Mouse (Mus musculus) urinary bladder, postnatal 25 days (tissue): Measurements from ENCODE around the gene Asphd2.

ENCODE experiments used
- DNase-seq: peaks from one replicate; pipeline ENCODE4 v3.0.0; 2022; ENCODE audit warnings: low spot score

Asphd2 gene

DNA sequence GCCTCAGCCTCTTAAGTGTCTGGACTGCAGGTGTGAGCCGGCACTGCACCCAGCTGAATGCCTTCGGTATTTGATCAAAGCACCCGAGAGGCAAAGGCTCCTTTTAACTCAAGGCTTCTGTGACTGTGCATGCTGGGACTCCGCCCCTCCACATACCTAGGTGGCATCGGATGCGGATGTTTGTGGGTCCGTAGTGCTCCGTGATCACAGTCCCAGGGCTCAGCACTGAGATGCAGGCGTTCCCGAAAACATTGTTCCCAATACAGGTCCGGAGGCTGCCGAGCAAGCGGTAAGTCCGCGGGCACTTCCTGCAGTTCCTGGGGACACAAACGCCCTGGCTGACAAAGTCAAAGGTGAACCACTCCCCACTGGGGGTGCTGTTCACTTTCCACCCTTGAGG, 3.7 kb downstream of the Asphd2 start:
- DNase-seq, result no peak

DNA sequence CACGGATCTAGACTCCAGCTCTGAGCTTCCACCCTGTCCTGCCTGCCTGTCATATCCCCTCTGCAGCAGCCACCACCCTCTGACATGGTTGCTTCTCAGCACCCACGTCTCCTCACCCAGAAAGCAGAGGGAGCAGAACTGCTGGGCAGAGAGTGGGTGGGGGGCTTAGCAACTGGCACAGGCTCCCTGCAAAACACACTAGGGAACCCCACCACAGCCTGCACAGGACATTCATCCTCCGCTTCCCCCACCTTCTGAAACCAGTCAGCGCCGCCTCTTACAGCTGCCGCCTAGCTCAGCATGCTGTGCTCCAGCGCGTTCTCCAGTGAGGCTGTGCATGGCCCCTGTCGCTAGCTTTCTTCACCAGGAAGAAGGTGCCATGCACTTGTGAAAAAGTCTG, 5.3 kb downstream of the Asphd2 start:
- DNase-seq, result no peak

DNA sequence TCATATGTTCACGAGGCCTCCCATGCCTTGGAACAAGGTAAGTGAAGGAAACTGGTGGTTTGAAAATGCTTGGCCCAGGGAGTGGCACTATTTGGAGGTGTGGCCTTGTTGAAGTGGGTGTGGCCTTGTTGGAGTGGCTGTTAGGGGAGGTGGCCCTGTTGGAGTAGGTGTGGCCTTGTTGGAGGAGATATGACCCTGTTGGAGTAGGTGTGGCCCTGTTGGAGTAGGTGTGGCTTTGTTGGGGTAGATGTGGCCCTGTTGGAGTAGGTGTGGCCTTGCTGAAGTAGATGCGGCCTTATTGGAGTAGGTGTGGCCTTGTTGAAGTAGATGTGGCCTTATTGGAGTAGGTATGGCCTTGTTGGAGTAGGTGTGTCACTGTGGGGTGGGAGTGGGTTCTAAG, 8.7 kb downstream of the Asphd2 start:
- DNase-seq, result no peak

DNA sequence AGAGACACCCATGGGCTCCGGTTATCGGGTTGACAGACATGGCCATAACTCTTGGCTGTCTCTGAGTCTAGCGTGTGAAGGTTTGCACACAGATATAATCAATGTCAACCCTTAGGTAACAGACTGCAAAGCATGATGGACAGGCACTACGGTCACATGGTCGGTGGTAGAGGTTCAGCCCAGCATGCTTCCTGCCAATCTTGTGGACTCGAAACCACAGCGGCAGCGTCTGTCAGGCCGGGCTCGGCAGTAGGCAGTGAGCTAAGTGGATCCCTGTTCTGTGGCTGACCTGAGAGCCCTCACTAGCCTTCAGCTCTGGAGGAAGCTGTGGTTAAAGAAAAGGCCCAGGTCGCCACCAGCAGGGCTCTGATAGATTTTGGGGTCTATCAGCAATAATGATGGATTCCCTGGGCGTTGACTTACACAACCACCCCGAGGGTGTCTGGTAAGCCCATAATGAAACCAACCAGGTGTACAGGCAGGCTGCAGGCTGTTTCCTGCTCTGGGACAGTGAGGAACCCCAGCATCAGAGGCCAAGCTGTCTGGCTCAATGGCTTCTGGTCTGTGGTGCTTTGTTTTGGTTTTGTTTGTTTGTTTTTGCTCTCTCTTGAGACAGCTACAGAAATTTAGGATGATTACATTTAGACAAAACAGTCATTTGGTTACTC, 9.7 kb downstream of the Asphd2 start:
- no peak for DNase-seq

DNA sequence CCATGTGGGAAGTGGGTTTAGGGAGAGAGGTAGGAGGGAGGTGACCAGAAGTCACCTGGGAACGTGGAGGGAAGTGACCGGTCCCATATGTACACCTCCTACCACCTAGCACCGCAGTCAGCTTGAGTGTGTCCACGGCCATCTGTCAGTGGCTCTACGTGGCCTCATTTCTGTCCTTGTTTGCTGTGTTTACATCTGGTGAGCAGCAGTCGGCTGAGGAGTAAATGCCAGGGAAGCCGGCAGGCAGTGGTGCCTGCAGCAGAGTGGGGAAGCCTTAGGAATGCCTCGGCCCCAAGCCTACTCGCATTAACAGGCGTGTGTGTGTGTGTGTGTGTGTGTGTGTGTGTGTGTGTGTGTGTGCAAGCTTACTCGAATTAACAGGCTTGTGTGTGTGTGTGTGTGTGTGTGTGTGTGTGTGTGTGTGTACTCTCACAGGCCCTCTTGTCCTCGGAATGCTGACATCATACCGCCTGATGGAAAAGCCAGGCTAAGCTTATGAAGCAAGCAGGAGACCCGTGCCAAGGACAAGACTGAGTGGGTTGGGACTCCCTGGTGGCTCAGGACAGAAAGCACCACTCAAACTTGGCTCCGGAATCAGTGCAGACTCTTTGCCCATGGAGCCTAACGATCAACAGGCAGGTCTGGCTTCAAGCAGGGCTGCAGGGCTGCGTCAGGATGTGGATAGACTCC, 11.9 kb downstream of the Asphd2 start:
- DNase-seq, result no peak

DNA sequence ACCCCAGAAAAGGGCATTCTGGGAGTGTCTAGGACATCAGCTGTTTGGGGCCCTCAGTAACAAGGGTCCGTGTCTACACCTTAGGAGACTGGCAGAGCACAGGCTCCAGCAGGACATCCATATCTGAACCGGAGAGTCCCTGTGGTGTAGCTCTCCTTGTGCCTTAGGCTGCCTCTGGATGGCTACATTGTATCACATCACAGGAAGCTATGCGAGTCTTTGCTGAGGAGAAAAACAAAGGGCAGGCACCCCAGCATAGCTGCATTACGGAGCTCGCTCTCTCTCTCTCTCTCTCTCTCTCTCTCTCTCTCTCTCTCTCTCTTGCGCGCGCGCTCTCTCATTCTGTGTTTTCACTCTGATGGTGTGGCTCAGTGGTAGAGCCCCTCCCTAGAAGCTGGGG, 12.6 kb downstream of the Asphd2 start:
- DNase-seq, result no peak

DNA sequence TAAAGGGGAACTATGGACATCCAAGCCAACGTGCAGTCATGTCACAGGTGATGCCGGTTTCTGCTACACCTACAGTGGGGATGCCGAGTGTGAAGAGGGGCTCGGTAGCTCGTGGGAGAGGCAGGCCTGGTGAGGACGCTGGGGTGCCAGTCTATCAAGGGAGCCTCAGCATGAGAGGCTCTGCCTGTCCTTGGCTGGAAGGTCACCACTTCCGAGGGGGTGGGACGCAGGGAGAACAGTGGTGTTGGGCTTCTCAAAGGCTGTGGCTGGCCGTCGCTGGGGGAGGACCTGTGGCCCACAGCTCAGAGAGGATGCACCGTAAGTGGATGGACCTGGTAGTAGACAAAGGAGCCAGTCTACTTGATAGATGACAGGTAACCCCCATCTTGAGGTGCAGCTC, 13.5 kb downstream of the Asphd2 start:
- DNase-seq, result no peak

DNA sequence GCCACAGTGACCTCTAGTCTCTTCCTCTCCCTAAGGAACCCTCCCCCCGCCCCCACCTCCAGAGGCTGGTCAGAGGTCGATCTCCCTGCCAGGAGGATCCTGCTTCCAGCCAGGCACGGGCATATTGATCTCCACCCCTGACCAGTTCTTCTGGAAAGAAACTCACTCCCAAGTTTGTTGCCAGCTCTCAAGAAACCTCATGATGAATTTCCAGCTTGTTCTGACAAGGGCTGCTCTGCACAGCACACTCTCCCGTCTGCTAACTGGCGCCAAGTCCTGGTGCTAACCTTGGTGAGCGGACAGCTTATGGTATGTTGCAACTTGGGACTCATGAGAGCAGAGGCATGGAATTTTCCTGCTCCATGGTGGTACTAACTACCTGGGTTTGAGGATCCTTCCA, 15.9 kb downstream of the Asphd2 start:
- no peak for DNase-seq

DNA sequence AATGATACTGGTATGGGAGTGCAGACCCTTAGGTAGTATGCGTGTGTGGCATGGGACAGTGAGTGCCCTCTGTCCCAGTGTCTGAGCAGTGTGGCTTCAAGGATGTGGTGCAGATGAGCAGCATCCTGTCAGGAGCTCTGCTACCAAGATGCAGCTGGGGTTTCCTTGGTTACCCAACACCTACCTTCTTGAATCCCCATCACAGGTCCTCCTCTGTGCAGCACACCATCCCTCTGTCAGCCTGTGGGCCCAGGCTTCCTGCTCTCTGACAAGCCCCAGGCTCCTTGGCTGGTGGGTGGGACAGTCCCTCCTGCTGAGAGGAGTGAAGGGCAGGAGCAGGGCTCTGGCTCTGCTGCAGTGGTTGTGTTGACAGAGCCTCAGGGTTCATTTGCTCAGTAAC, 17.3 kb downstream of the Asphd2 start:
- no peak for DNase-seq

DNA sequence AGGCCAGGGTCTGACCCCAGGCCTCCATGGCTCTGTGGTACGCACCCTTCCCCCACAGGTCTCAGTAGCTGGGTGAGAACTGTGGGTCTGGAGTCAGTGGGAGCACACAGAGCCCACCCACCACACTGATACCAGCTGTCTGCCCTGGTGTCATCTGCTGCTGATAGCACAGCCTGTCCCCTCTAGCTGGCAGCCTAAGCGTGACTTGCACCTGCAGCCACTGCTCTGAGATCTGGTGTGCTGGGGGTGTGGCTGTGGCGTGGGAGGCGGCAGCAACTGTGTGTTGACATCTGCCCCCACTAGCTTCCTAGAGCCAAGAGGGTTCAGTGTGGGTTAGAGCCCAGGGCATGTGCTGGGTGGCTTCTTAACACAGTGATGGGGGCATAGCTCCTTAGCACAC, 18.6 kb downstream of the Asphd2 start:
- DNase-seq, result no peak

DNA sequence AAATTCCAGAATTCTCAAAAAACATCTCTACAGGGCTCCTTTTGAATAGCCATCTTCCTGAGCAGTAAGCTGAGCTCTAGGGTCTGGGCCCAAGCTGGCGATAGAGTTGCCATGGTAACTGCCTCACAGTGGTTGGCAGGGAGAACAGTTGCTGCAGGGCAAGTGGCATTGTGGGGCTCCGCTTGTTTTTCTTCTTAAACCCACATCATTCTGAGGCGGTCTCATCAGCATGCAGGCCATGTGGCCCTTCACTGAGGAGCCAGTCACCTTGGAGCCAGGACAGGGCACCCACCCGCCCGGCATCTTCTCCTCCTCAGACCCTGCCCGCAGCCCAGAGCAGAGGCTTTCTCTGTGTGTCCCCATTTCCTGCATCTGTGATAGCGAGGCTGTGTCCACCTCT, 22.7 kb downstream of the Asphd2 start:
- no peak for DNase-seq

DNA sequence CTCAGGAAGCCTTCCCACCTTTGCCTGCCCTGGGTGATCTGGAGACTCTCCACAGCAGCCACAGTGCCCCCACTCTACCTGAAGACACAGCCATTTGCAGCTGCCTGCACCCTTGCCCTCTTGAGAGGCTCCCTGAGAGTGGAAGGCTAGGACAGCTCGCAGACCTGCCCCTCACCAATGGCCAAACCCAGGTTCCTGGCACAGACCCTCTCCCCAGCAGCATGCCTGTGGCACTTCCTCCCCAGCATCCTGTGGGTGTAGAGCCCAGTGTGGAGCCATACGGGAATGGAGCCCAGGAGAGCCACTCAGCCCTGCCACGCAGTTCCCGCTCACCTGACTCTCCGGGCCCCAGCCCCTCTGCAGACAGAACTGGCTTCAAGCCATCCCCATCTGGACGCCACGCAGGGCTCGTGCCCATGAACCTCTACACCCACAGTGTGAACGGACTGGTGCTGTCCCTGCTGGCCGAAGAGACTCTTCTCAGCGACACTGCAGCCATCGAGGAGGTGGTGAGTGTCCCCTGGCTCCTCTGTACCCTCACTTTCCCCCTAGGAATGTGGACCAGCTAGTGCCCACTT, 24.3 kb downstream of the Asphd2 start:
- no peak for DNase-seq

DNA sequence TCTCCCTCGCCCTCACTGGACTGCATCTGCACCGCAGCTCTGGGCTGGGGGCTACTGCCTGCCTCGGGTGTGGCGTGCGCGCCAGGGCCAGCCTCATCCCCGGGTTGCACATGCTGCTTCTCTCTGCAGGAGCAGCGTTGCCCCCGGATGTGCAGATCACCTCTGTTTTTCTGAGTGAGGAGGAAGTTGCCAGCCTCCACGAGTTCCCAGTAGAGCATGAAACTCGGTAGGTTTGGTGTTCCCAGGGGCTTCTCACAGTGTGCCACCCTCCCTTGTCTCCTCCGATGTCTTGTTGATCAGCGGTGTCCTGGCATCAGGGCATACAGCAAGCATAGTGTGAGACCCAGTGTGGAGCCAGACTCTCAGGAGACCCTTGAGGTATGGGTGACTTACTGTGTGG, 25.3 kb downstream of the Asphd2 start:
- no peak for DNase-seq

DNA sequence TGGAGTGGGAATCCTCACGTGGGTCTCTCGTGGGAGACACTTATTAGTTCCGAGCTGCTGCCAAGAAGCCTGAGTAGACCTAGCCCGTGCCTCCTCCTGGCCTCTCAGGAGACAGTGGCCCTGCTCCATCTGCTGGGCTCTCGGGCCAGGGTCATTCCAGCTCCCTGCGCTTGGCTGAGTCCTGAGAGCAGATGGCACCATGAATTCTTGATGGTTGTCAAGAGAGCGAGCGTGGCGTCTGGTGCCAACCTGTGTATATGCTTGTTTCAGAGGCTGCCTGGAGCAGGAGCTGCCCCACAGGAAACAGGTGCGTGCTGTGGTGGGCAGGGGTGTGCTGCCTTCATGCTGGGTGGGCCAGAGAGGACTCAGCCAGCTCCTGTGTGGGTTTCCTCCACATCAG, 26.0 kb downstream of the Asphd2 start:
- DNase-seq, result no peak

DNA sequence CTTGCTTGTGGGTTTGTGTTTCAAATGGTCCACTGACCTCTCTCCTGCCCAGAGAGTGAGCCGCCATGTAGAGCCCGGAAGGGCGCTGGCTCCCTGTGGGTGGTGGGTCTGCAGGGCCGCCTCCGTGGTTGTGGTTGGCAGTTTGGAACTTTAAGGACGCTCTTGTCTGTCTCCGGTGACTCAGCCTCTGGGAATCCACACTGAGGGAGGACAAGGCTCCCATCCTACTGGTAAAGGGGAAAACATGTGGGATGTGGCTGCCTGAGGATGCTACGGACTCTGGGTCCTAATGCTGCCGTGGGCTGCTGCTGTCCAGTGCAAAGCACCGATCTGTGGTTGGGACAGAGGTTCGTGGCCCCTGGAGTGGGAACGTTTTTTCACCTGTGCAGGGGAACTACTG, 26.7 kb downstream of the Asphd2 start:
- DNase-seq, result no peak

DNA sequence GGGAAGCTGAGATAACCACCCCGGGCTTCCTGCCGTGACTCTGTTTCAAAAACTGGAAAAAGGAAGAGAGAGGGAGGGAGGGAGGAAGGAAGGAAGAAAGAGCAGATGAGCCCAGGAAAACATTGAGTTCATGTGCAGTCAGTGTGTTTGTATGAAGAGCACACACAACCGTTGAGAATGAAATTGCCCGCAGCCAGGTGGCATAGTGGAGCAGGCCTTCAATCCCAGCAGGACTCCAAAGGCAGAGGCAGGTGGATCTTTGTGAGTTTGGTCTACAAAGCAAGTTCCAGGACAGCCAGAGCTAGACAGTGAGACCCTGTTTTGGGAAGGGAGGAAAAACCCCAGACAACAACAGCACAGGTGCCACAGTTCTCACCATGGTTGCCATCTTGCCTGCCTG, 27.3 kb downstream of the Asphd2 start:
- no peak for DNase-seq

DNA sequence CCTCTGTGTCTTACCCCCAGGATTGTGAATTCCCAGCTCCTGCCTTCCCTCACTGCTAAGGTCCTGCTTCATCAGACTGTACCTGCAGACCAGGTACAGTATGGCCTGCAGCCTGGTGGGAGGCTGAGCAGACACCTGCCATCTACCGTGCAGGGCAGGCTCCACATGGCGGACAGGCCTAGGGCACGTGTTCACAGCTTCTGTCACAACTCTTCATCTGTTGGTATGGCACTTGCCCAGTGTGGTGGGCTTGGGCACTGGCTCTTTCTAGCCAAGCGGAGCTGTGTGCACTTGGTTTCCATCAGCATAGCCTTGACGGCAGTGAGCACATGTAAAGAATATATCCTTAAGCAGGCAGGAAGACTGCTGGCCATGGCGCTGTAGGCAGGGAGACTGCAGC, 27.8 kb downstream of the Asphd2 start:
- no peak for DNase-seq

DNA sequence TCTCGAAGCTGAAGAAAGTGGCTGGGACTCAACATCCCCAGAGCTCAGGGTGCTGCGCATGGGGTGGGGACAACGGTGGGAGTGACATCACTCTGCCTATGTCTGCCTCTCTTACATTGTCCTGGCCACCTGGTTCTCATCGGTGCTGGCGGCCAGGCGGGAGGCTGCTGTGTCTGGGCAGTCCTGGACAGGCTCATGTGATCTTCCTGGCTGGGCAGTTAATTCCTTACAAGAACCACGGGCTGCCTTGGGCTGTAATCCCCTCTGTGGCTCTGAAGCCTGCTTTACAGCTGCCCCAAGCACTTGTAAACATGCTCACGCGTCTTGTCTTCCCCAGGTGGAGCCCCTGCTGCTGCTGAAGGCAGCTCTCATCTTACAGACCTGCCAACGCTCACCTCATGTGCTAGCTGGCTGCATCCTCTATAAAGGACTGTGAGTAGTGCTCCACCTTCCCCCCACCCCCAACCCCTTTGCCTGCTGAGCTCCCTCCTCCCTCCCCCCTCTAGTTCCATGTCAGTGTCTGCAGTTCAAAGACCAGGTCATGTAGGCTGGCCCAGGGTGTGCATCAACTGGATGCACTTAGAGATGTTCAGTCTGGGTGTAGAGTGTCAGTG, 30.4 kb downstream of the Asphd2 start:
- DNase-seq, result no peak

DNA sequence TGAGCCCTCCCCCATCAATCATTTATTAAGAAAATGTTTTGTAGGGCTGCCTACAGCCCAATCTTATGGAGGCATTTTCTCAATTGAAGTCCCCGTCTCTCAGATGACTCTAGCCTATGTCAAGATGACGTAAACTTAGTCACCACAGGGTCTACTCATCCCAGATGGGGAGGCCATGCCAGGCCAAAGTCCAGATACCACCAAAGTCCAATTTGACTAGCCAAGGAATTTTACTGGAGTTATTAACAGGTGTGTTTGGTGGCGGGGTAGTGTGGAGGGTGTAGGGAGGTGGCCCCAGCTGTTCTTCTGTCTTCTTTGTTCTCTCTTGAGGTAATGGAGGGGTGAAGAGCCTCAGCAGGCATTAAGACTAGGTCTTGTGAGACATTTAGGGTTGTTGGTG, 34.6 kb downstream of the Asphd2 start:
- no peak for DNase-seq

DNA sequence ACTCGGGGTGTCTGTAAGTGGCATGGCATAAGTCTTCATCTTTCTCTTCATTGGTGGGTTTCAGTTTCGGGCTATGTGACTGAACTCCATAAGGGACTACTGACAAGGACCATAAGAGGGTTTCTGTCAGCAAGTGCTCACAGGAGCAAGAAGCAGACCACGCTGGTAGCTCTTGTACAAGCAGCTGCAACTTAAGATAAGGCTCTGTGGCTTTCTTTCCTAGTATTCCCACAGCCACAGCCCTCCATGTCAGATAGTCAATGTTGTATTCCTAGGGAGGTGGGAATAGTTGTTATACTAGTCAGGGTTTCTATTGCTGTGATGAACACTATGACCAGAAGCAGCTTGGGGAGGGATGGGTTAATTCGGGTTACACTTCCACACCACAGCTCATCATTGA, 35.1 kb downstream of the Asphd2 start:
- DNase-seq, result no peak

DNA sequence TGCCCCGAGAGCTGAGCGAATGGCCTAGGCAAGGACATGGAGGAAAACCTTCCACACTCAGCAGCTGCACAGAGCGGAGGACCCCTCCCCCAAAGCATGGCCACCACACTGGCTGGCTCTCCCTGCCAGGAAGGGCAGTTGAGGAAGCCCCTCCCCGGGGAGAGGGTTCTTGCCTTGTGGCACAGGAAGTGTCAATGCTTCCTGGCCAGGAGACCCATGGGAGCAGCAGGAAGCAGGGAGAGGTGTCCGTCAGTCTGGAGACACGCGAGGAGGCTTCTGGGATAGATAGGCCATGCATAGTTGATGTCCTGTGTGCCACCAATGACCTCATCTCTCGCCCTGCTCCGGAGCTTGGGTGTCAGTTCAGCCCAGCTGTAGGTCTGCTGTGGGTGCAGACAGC, 38.3 kb downstream of the Asphd2 start:
- DNase-seq, result no peak

DNA sequence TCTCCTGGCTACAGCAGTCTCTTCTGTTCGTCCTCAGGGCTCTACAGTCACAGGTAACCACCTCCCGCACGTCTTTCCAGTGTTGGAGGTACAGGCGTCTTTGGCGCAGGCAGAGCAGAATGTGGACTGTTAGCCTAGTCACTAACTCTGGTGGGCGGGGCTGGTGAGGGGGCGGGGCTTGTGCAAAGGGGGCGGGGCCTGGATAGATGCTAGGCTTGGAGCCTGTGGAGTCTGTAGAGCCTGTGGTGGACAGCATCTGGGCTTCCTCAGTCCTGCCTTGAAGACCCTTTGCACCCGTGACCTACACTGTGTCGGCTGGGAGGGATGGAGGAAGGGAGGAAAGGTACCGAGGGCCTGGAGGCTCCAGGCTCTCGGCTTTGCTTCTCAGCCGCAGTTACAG, 38.8 kb downstream of the Asphd2 start, which contains the start of gene Gm6583:
Gene Gm6583 (minus strand): TSS at position 124 of the 400 bp plus-strand sequence.
- no peak for DNase-seq

DNA sequence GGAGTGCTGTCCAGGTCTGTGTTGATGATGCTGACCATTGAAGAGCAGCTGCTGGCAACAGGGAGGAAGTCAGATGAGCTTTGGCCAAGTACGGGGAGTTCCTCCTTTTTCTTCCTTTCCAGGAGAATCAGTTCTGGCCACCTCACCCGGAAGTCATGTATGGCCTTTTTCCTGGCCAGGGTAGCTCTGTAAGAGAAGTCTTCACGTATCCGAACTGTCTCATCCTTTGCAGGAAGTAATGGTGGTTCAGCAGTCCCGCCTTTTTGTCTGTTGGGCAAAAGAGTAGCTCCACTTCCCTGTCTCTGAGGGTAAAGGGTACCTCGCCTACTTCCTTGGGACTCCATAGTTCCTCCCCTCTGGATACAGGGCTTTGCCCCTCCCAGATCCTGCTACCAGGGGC, 39.2 kb downstream of the Asphd2 start:
- DNase-seq, result no peak
